Mouse (Mus musculus) CH12.LX (cell line): ENCODE data around the gene Pde4d. TPM values are rescaled to one million over a fixed set of nuclear protein-coding genes. Genes with fewer than 3 reads are reported as not detected.
"Not testable (repeated sequence)": the region's sequence is repeated elsewhere in the genome, so short reads cannot be mapped to it uniquely, and the experiment has no call there.

Experiments
- DNase-seq: peaks from one replicate; pipeline ENCODE4 v3.0.0-alpha.2; 2013; ENCODE audit errors: extremely low read depth
- H3K27ac ChIP-seq: 2 replicates; pipeline ENCODE4 v1.5.1; 2012; ENCODE audit warnings: low read depth, mild to moderate bottlenecking, control low read depth, moderate library complexity; ENCODE audit not compliant: insufficient read depth
- H3K27me3 ChIP-seq: replicated peaks from 2 replicates; pipeline ENCODE3; 2012; ENCODE audit warnings: inconsistent platforms
- H3K36me3 ChIP-seq, 2 experiments: replicated peaks in 1 of 2; 2 replicates each; pipeline versions ENCODE3 to v1.6.1; 2012; ENCODE audit warnings: inconsistent platforms in 1 of 2, low read length in 1 of 2, mild to moderate bottlenecking in 1 of 2, mixed read lengths in 1 of 2, moderate library complexity in 1 of 2; ENCODE audit not compliant: control insufficient read depth in 1 of 2, insufficient read depth in 1 of 2
- H3K4me1 ChIP-seq, 2 experiments: 2 replicates each; pipeline ENCODE4 v1.6.1; 2012; ENCODE audit warnings: inconsistent platforms in 1 of 2, moderate library complexity in 1 of 2; ENCODE audit not compliant: insufficient read depth in 2 of 2, control insufficient read depth in 1 of 2
- H3K4me2 ChIP-seq: 2 replicates; pipeline ENCODE4 v1.6.1; 2012; ENCODE audit warnings: low read depth, mild to moderate bottlenecking, control low read depth; ENCODE audit not compliant: poor library complexity, insufficient read depth, severe bottlenecking
- H3K4me3 ChIP-seq, 3 experiments: fragments of 150-350 bp in 1 of 3; sonication (generic) in 1 of 3; replicated peaks in 1 of 3; 2 replicates each; pipeline versions ENCODE3 to v1.5.1; 2011 to 2012; ENCODE audit warnings: low read depth in 2 of 3, low read length in 2 of 3, mild to moderate bottlenecking in 2 of 3, moderate library complexity in 2 of 3, control low read depth in 1 of 3, improper control_type of control experiment in 1 of 3, inconsistent platforms in 1 of 3, mixed read lengths in 1 of 3; ENCODE audit not compliant: poor library complexity in 1 of 3
- H3K79me2 ChIP-seq: replicated peaks from 2 replicates; pipeline ENCODE4 v1.6.1; 2012; ENCODE audit warnings: mild to moderate bottlenecking, moderate library complexity; ENCODE audit not compliant: control insufficient read depth, poor library complexity, insufficient read depth, severe bottlenecking; ENCODE audit errors: extremely low read depth
- H3K9ac ChIP-seq: 2 replicates; pipeline ENCODE4 v1.6.1; 2012; ENCODE audit warnings: low read depth, mild to moderate bottlenecking, control low read depth, moderate library complexity; ENCODE audit not compliant: insufficient read depth
- H3K9me3 ChIP-seq: replicated peaks from 2 replicates; pipeline ENCODE3; 2012; ENCODE audit warnings: low read length, inconsistent platforms, mixed read lengths
- CHD1 ChIP-seq: IDR thresholded peaks from 2 replicates; pipeline ENCODE4 v1.6.1; 2012; ENCODE audit warnings: low read depth, low read length, improper control_type of control experiment, inconsistent platforms
- ELF1 ChIP-seq: IDR thresholded peaks from 2 replicates; pipeline ENCODE4 v1.6.1; 2014; ENCODE audit warnings: low read depth, mild to moderate bottlenecking, inconsistent platforms, low read length, improper control_type of control experiment
- HCFC1 ChIP-seq: IDR thresholded peaks from 2 replicates; pipeline ENCODE4 v1.6.1; 2012; ENCODE audit warnings: low read depth, mild to moderate bottlenecking, inconsistent platforms, low read length, improper control_type of control experiment
- IRF4 ChIP-seq: IDR thresholded peaks from 2 replicates; pipeline ENCODE4 v1.6.1; 2014; ENCODE audit warnings: low read depth, mild to moderate bottlenecking, inconsistent platforms, low read length, improper control_type of control experiment
- KAT2A ChIP-seq: IDR thresholded peaks from 2 replicates; pipeline ENCODE4 v1.6.1; 2012; ENCODE audit warnings: low read length, improper control_type of control experiment, inconsistent platforms; ENCODE audit not compliant: insufficient replicate concordance
- MXI1 ChIP-seq: IDR thresholded peaks from 2 replicates; pipeline ENCODE4 v1.6.1; 2011; ENCODE audit warnings: mild to moderate bottlenecking, low read depth, low read length, improper control_type of control experiment
- NELFE ChIP-seq: IDR thresholded peaks from 2 replicates; pipeline ENCODE4 v1.6.1; 2011; ENCODE audit warnings: low read depth, low read length, improper control_type of control experiment
- NRF1 ChIP-seq: IDR thresholded peaks from 2 replicates; pipeline ENCODE4 v1.6.1; 2014; ENCODE audit warnings: low read depth, mild to moderate bottlenecking, inconsistent platforms, low read length, improper control_type of control experiment, moderate library complexity
- POLR2A ChIP-seq: IDR thresholded peaks from 2 replicates; pipeline ENCODE4 v1.6.1; 2011; ENCODE audit warnings: low read depth, mild to moderate bottlenecking, improper control_type of control experiment, low read length
- POLR2AphosphoS2 ChIP-seq: IDR thresholded peaks from 2 replicates; pipeline ENCODE4 v1.6.1; 2011; ENCODE audit warnings: low read depth, low read length, improper control_type of control experiment
- RAD21 ChIP-seq: IDR thresholded peaks from 2 replicates; pipeline ENCODE4 v1.6.1; 2011; ENCODE audit warnings: low read depth, mild to moderate bottlenecking, low read length, improper control_type of control experiment, moderate library complexity
- SMC3 ChIP-seq: IDR thresholded peaks from 2 replicates; pipeline ENCODE4 v1.6.1; 2011; ENCODE audit warnings: low read depth, low read length, improper control_type of control experiment
- TBP ChIP-seq: conservative IDR thresholded peaks from 2 replicates; pipeline ENCODE4 v1.6.1; 2011; ENCODE audit warnings: low read depth, low read length, improper control_type of control experiment
- TCF12 ChIP-seq: IDR thresholded peaks from 2 replicates; pipeline ENCODE4 v1.6.1; 2014; ENCODE audit warnings: low read depth, mild to moderate bottlenecking, inconsistent platforms, low read length, improper control_type of control experiment
- USF1 ChIP-seq: IDR thresholded peaks from 2 replicates; pipeline ENCODE4 v1.6.1; 2014; ENCODE audit warnings: low read depth, mild to moderate bottlenecking, inconsistent platforms, low read length, improper control_type of control experiment
- USF2 ChIP-seq: conservative IDR thresholded peaks from 2 replicates; pipeline ENCODE4 v1.6.1; 2011; ENCODE audit warnings: low read depth, low read length, improper control_type of control experiment
- ZKSCAN1 ChIP-seq: IDR thresholded peaks from 2 replicates; pipeline ENCODE4 v1.6.1; 2012; ENCODE audit warnings: low read depth, inconsistent platforms, low read length, improper control_type of control experiment, borderline replicate concordance
- ZMIZ1 ChIP-seq: IDR thresholded peaks from 2 replicates; pipeline ENCODE4 v1.6.1; 2012; ENCODE audit warnings: low read depth, mild to moderate bottlenecking, inconsistent platforms, low read length, improper control_type of control experiment
- dilution Hi-C: fragments of 300-500 bp; cut with MboI; formaldehyde crosslinking; loops from 2 replicates; pipeline ENCODE4 v1.14.3; 2020; ENCODE audit warnings: low sequenced_read_pairs; ENCODE audit not compliant: extremely low pct_unique_long_range_greater_than_20kb, extremely low pct_ligation_motif_present
- in situ Hi-C: fragments of 300-500 bp; cut with MboI; formaldehyde crosslinking; loops from 3 replicates; pipeline ENCODE4 v1.14.3; 2019; ENCODE audit warnings: low sequenced_read_pairs, low pct_ligation_motif_present, low pct_unique_long_range_greater_than_20kb, mixed read lengths
- polyA plus RNA-seq: library from polyadenylated mRNA; unstranded; fragments of >175 nt; gene quantifications from 2 replicates; pipeline ENCODE4 v1.2.1, GENCODE M21; 2012; ENCODE audit warnings: low read depth; ENCODE audit not compliant: insufficient read length
- total RNA-seq, 2 experiments: library from RNA; depleted of rRNA; stranded (reverse); fragments of 300-350 nt in 1 of 2; fragments of >200 nt in 1 of 2; gene quantifications; 2 replicates each; pipeline ENCODE4 v1.2.3; 2012 to 2014

The Pde4d gene
- total and polyA plus RNA-seq, 3 experiments: not detected

DNA sequence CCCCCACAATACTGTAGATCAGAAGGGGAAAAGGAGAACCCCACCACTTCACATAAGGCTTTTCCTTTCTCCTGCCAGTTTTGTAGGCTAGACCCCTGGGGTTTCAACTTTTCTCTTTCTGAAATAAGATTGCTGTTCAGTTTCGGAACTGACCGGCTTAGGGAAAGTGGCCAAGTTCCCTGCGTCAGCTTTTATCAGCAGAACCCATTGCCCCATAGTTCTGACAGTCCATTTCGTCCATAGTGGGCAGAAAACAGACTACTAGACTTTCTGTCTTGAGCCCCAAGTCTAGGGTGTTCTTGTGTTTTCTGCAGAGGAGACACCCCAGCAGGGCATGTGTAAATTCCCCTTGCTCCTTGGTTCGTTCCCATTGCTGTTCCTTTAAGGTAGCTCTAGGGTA lies 1452.1 kb downstream of the Pde4d start:
- H3K4me1 ChIP-seq: no peaks in the 10 kb centered on the region
- in situ Hi-C loops: no loop called here
- no peak overlapping the region for H3K27ac ChIP-seq
- DNase-seq: no peak
- no peak overlapping the region for H3K4me3 ChIP-seq
- dilution Hi-C loops: no loop called here
- H3K4me2 ChIP-seq: no peak overlapping the region
- H3K9me3 ChIP-seq: peaks cover 40% of the 10 kb centered on the region
- no peak for TF ChIP-seq SMC3
- no peak for TF ChIP-seq POLR2AphosphoS2
- no peak for TF ChIP-seq HCFC1
- no peak for TF ChIP-seq TBP
- no peak for TF ChIP-seq TCF12
- TF ChIP-seq USF1: no peak
- no peak for TF ChIP-seq POLR2A
- TF ChIP-seq ZMIZ1: no peak
- no peak for TF ChIP-seq NRF1
- no peak for TF ChIP-seq MXI1
- no peak for TF ChIP-seq USF2
- TF ChIP-seq NELFE: no peak
- no peak for TF ChIP-seq KAT2A
- no peak for TF ChIP-seq ZKSCAN1
- no peak for TF ChIP-seq IRF4
- no peak for TF ChIP-seq CHD1
- TF ChIP-seq RAD21: no peak
- no peak for TF ChIP-seq ELF1
- H3K36me3 ChIP-seq: no peaks in the 10 kb centered on the region
- no peak overlapping the region for H3K9ac ChIP-seq
- no peaks in the 10 kb centered on the region for H3K79me2 ChIP-seq
- H3K27me3 ChIP-seq: no peaks in the 10 kb centered on the region

DNA sequence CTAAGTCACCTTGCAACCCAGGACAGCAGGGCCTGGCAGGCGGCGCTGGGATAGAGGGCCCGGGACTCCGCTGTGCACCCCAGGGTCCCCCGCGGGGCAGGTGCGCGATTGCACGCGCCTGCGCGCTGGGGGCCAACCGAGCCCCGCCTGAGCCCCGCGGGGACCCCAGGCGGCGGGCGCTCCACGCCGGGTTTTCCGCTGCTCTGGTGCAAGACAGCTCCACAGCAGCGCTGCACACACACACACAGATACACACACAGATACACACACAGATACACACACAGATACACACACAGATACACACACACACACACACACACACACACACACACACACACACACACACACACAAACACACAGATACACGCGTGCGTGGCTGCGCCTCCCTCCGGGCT lies 1452.7 kb downstream of the Pde4d start:
- dilution Hi-C loops, H3K36me3 ChIP-seq, H3K27ac ChIP-seq, H3K4me1 ChIP-seq, in situ Hi-C loops, H3K4me3 ChIP-seq, H3K27me3 ChIP-seq, H3K79me2 ChIP-seq, DNase-seq, H3K4me2 ChIP-seq, H3K9ac ChIP-seq: not testable (repeated sequence)
- peaks cover 40% of the 10 kb centered on the region for H3K9me3 ChIP-seq
